ENCODE assay signal across 11 mouse cellular contexts in the genomic region with DNA sequence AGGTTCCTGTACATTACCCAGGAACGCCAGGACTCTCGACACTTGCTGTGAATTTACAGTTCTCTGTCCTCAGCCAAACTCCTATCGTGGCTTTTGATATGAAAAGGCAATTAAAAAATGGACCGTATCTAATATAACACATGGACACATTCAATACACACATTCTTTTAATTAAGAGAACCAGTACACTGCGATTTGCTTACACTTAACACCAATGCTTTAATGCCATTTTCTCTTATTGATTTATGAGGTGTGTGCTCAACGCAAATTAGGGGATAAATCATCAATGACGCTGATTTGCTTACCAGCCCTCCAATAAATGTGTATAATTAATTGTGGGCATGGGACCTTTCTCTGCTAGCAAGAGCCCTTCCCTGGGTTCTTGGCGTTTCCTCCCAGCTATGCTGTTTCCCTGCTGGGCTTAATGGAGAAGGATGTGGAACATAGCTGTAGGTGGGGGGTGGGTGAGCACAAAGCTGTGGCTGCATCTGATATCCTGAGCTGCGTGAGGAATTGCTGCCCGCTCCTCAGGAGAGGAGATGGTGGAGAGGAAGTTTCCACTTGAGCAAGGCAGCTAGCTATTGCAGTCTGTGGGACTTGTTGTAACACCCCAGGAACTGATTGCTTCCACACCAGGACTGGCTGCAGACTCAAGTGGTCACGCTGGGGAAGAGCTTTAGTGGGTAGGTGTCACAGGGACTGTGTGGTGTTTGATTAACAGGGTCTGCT.
DNase-seq lines count a peak whose midpoint lies in the region; ATAC-seq lines count a peak whose summit lies in the region.
"Had no signal": no experiment of that assay in that cellular context is flagged by ENCODE, and none has a peak within 500 bp of the region (broad histone marks: within the 10 kb centered on the region; RNA-seq: fewer than 3 reads in every experiment).

No protein-coding gene starts in this region.

- ATAC-seq in heart, embryonic 16.5 days (replicated peaks; ENCODE audit: extremely low read depth, insufficient read depth, low FRiP score): no peak
- ATAC-seq in common myeloid progenitor, adult 5-6 weeks (replicated peaks; ENCODE audit: low read depth, poor library complexity, severe bottlenecking): 0 out of 2 replicates have a peak, but pooled peaks have one; percentile 29
- peak; percentile 42; the same call in 1 of the 2 replicates for ATAC-seq in hindbrain, embryonic 15.5 days (ENCODE audit: low FRiP score, low read depth)
- no peak for ATAC-seq in limb, embryonic 15.5 days (ENCODE audit: insufficient number of reproducible peaks, low FRiP score, low TSS enrichment, low read depth)

- H3K36me3 ChIP-seq in heart, embryonic 16.5 days (ENCODE audit: control insufficient read depth, insufficient read depth): no peaks in the 10 kb centered on the region
- no peaks in the 10 kb centered on the region for H3K36me3 ChIP-seq in hindbrain, embryonic 15.5 days
- no peaks in the 10 kb centered on the region for H3K36me3 ChIP-seq in limb, embryonic 15.5 days

- no peak overlapping the region; the same call in 1 of the 2 replicates for H3K4me2 ChIP-seq in heart, embryonic 16.5 days (ENCODE audit: low read depth, low read length)
- no peak overlapping the region for H3K4me2 ChIP-seq in hindbrain, embryonic 15.5 days
- H3K4me2 ChIP-seq in limb, embryonic 15.5 days: no peak overlapping the region

- no peaks in the 10 kb centered on the region; the same call in 1 of the 2 replicates for H3K9me3 ChIP-seq in heart, embryonic 16.5 days (replicated peaks; ENCODE audit: control insufficient read depth, low read length)
- H3K9me3 ChIP-seq in hindbrain, embryonic 15.5 days: no peaks in the 10 kb centered on the region
- no peaks in the 10 kb centered on the region for H3K9me3 ChIP-seq in limb, embryonic 15.5 days

- peaks cover 12% of the 10 kb centered on the region for H3K4me1 ChIP-seq in heart, embryonic 16.5 days (ENCODE audit: control insufficient read depth, insufficient read depth, low read length)
- 0 out of 2 replicates have a peak, but pooled peaks cover 4% of the 10 kb centered on the region for H3K4me1 ChIP-seq in hindbrain, embryonic 15.5 days (replicated peaks)
- peaks cover 25% of the 10 kb centered on the region for H3K4me1 ChIP-seq in limb, embryonic 15.5 days

- no peak overlapping the region for H3K4me3 ChIP-seq in heart, embryonic 16.5 days (ENCODE audit: low read length)
- H3K4me3 ChIP-seq in hindbrain, embryonic 15.5 days: no peak overlapping the region
- no peak overlapping the region for H3K4me3 ChIP-seq in limb, embryonic 15.5 days

- no peaks in the 10 kb centered on the region for H3K27me3 ChIP-seq in heart, embryonic 16.5 days (ENCODE audit: control insufficient read depth, insufficient read depth, low read length)
- no peaks in the 10 kb centered on the region for H3K27me3 ChIP-seq in hindbrain, embryonic 15.5 days
- no peaks in the 10 kb centered on the region for H3K27me3 ChIP-seq in limb, embryonic 15.5 days

- H3K27ac ChIP-seq in heart, embryonic 16.5 days (ENCODE audit: low read length): 0 out of 2 replicates have a peak overlapping the region, but pooled peaks have one; percentile 18
- H3K27ac ChIP-seq in hindbrain, embryonic 15.5 days (replicated peaks): no peak overlapping the region
- H3K27ac ChIP-seq in limb, embryonic 15.5 days: peak overlapping the region; percentile 54
- H3K27ac ChIP-seq: liver, embryonic 14.5 days had no signal

- H3K9ac ChIP-seq in heart, embryonic 16.5 days (ENCODE audit: low read length): no peak overlapping the region
- no peak overlapping the region for H3K9ac ChIP-seq in hindbrain, embryonic 15.5 days
- no peak overlapping the region for H3K9ac ChIP-seq in limb, embryonic 15.5 days
- H3K9ac ChIP-seq: liver, embryonic 14.5 days had no signal

- DNase-seq in heart, adult 8-10 months (ENCODE audit: low spot score): no peak
- no peak for DNase-seq in left cerebral cortex, postnatal 10 days (ENCODE audit: extremely low spot score in 1 of 2, low spot score in 2 of 2)
- DNase-seq in left cerebral cortex, adult 11 months (ENCODE audit: low spot score): no peak
- DNase-seq in layer of hippocampus, adult 18-20 months (ENCODE audit: low spot score in 2 of 2): no peak
- DNase-seq: gastrocnemius, postnatal 10 days; thymus, adult 2 months had no signal

- WGBS in heart, embryonic 16.5 days: 58% methylated on average over 11 of the region's 11 CpGs
- WGBS in hindbrain, embryonic 15.5 days: 54% methylated on average over 11 of the region's 11 CpGs
- 26% methylated on average over 11 of the region's 11 CpGs for WGBS in limb, embryonic 15.5 days

- intact Hi-C loops in left cerebral cortex, postnatal 10 days (cut with DNase I): no loop called here

Comparison
In these comparisons a context has a peak if more than half of its experiments do, and no peak if none do; other contexts are left out.
1. ATAC-seq: peak in common myeloid progenitor, adult 5-6 weeks (single experiment) and hindbrain, embryonic 15.5 days (single experiment); none in heart, embryonic 16.5 days (single experiment) and limb, embryonic 15.5 days (single experiment).